Mouse (Mus musculus) bone marrow macrophage, adult 2 months (primary cell): ENCODE measurements around the gene Fgfr2.

Experiments used
- CTCF ChIP-seq: IDR thresholded peaks from 2 replicates; pipeline ENCODE4 v1.5.1; 2012; ENCODE audit warnings: low read depth, mild to moderate bottlenecking, low read length, moderate library complexity
- POLR2A ChIP-seq: IDR thresholded peaks from 2 replicates; pipeline ENCODE4 v1.6.1; 2012; ENCODE audit warnings: mild to moderate bottlenecking, low read depth, low read length, borderline replicate concordance

DNA sequence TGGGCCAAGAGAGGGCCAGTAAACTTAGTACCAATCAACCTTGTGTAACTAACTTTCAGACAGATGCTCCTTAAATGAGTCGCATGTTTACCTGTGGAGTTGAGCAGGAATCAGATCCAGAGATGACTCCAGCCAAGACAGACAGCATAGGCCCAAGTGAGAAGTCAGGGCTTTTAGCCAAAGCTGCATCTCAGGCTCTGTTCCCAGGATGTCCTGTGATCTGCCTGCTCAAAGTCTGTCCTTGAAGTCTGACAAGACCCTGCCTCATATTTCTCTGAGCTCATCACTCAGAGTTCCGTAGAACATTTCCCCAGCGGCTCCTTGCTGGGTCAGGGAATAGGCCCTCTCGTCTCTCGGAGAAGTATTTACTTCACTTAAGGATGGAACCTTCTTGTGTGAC lies 2472.5 kb downstream of the Fgfr2 start:
- TF ChIP-seq POLR2A = no peak
- no peak for TF ChIP-seq CTCF
